Mouse (Mus musculus) liver, embryonic 11.5 days (tissue): ENCODE results near the gene Eef2. TPM values are rescaled to one million over a fixed set of nuclear protein-coding genes. Genes with fewer than 3 reads are reported as not detected.
"Not testable (repeated sequence)": the region's sequence is repeated elsewhere in the genome, so short reads cannot be mapped to it uniquely, and the experiment has no call there.

Source experiments
- ATAC-seq: fragments of 200-750 bp; cut with Nextera tagmentation; replicated peaks from 2 replicates; pipeline ENCODE4 v1.8.0; 2017; ENCODE audit warnings: moderate number of reproducible peaks, mild to moderate bottlenecking, moderate TSS enrichment, moderate library complexity; ENCODE audit not compliant: low FRiP score
- DNase-seq: peaks from one replicate; pipeline ENCODE4 v3.0.0-alpha.2; 2017; ENCODE audit warnings: low spot score
- H3K27ac ChIP-seq: fragments of 300-500 bp; sonication (generic); 2 replicates; pipeline ENCODE4 v1.5.1; 2014; ENCODE audit warnings: mild to moderate bottlenecking, low read depth, low read length, control low read depth
- H3K27me3 ChIP-seq: fragments of 300-500 bp; sonication (generic); replicated peaks from 2 replicates; pipeline ENCODE4 v1.6.1; 2014; ENCODE audit warnings: low read length, mixed read lengths; ENCODE audit not compliant: control insufficient read depth, insufficient read depth
- H3K36me3 ChIP-seq: fragments of 300-500 bp; sonication (generic); 2 replicates; pipeline ENCODE4 v1.6.1; 2014; ENCODE audit warnings: mild to moderate bottlenecking, low read length, moderate library complexity, mixed read lengths; ENCODE audit not compliant: control insufficient read depth, insufficient read depth
- H3K4me1 ChIP-seq: fragments of 300-500 bp; sonication (generic); replicated peaks from 2 replicates; pipeline ENCODE4 v1.6.1; 2014; ENCODE audit warnings: low read length, mixed read lengths; ENCODE audit not compliant: control insufficient read depth, insufficient read depth
- H3K4me2 ChIP-seq: fragments of 300-500 bp; sonication (generic); 2 replicates; pipeline ENCODE4 v1.6.1; 2014; ENCODE audit warnings: mild to moderate bottlenecking, control low read depth, moderate library complexity
- H3K4me3 ChIP-seq: fragments of 300-500 bp; sonication (generic); 2 replicates; pipeline ENCODE4 v1.5.1; 2014; ENCODE audit warnings: low read depth, low read length, control low read depth
- H3K9ac ChIP-seq: fragments of 300-500 bp; sonication (generic); 2 replicates; pipeline ENCODE4 v1.6.1; 2014; ENCODE audit warnings: low read depth, low read length, control low read depth
- H3K9me3 ChIP-seq: fragments of 300-500 bp; sonication (generic); 2 replicates; pipeline ENCODE4 v1.6.1; 2016; ENCODE audit warnings: low read length, inconsistent platforms, mixed read lengths; ENCODE audit not compliant: control insufficient read depth
- WGBS: fragments of 180-500 bp; shearing (Covaris S2); extraction: QIAGEN DNeasy Blood & Tissue Kit; methylation state at CpG from one replicate; pipeline ENCODE4 v1.1.7; 2014; 5-methylcytosine and 5-hydroxymethylcytosine counted together
- polyA plus RNA-seq: library from polyadenylated mRNA; unstranded; fragments of >200 nt; fragmentation: Nextera tagmentation; extraction: Ambion mirVana; gene quantifications from 2 replicates; pipeline ENCODE4 v1.2.1, GENCODE M21; 2014

Eef2 gene
- polyA plus RNA-seq, 1 experiment from 2014 or later = 647 TPM

GRCm38 (mm10) chr10:81162318-81162652 is 14.1 kb upstream of the Eef2 start:
- Histone ChIP-seq H3K36me3 (peaks cover 41% of the 10 kb centered on the region), H3K9me3 (no peaks in the 10 kb centered on the region), H3K4me3 (no peak overlapping the region), H3K27ac (no peak overlapping the region), H3K4me1 (peaks cover 18% of the 10 kb centered on the region), H3K4me2 (peak overlapping the region; percentile 32; the same call in 1 of the 2 replicates), H3K9ac (no peak overlapping the region), H3K27me3 (no peaks in the 10 kb centered on the region)
- 31% methylated on average over 2 of the region's 2 CpGs for WGBS
- 0 out of 2 replicates have a peak, but pooled peaks have one; percentile 30 for ATAC-seq
- no peak for DNase-seq

- Histone ChIP-seq H3K27ac (no peak overlapping the region), H3K4me2 (no peak overlapping the region), H3K36me3 (peaks cover 25% of the 10 kb centered on the region), H3K4me1 (peaks cover 26% of the 10 kb centered on the region), H3K27me3 (no peaks in the 10 kb centered on the region), H3K4me3 (no peak overlapping the region), H3K9me3 (no peaks in the 10 kb centered on the region), H3K9ac (0 out of 2 replicates have a peak overlapping the region, but pooled peaks have one; percentile 30)
- WGBS = 76% methylated on average over 8 of the region's 8 CpGs
- DNase-seq (no peak), ATAC-seq (no peak)
Measured at GRCm38 (mm10) chr10:81165118-81165517, 11.3 kb upstream of the Eef2 start.

GRCm38 (mm10) chr10:81167200-81168086 is 9.0 kb upstream of the Eef2 start, which contains the start of gene Pias4:
TSS of gene Pias4 (minus strand) at chr10:81167923.
- Histone ChIP-seq H3K9ac (peak within 1 kb of the TSS; percentile 87), H3K4me2 (peak within 1 kb of the TSS; percentile 93), H3K27me3 (no peaks in the 10 kb centered on the region), H3K9me3 (no peaks in the 10 kb centered on the region), H3K27ac (peak within 1 kb of the TSS; percentile 96), H3K36me3 (peaks cover 13% of the 10 kb centered on the region), H3K4me1 (peaks cover 19% of the 10 kb centered on the region), H3K4me3 (peak within 1 kb of the TSS; percentile 92)
- peak; percentile 99 for DNase-seq
- peak; percentile 88 for ATAC-seq
- WGBS = under 1% methylated on average over 64 of the region's 64 CpGs

- ATAC-seq = peak; percentile 60
- peaks cover 10% of the 10 kb centered on the region for H3K36me3 ChIP-seq
- peak; percentile 51 for DNase-seq
- no peaks in the 10 kb centered on the region for H3K27me3 ChIP-seq
- peak overlapping the region; percentile 92 for H3K4me3 ChIP-seq
- no peaks in the 10 kb centered on the region for H3K9me3 ChIP-seq
- peak overlapping the region; percentile 68 for H3K9ac ChIP-seq
- peak overlapping the region; percentile 96 for H3K27ac ChIP-seq
- WGBS = 9% methylated on average over 5 of the region's 5 CpGs
- peaks cover 15% of the 10 kb centered on the region for H3K4me1 ChIP-seq
- H3K4me2 ChIP-seq = peak overlapping the region; percentile 93
Measured at GRCm38 (mm10) chr10:81168087-81168431, 8.4 kb upstream of the Eef2 start.

- peaks cover 21% of the 10 kb centered on the region for H3K4me1 ChIP-seq
- H3K27ac ChIP-seq = peak overlapping the region; percentile 96
- H3K9ac ChIP-seq = peak overlapping the region; percentile 68
- H3K27me3 ChIP-seq = no peaks in the 10 kb centered on the region
- no peaks in the 10 kb centered on the region for H3K9me3 ChIP-seq
- WGBS = 3% methylated on average over 29 of the region's 29 CpGs
- DNase-seq (peak; percentile 83), ATAC-seq (peak; percentile 73)
- H3K4me3 ChIP-seq = peak overlapping the region; percentile 92
- H3K4me2 ChIP-seq = peak overlapping the region; percentile 93
- H3K36me3 ChIP-seq = peaks cover 6% of the 10 kb centered on the region
Measured at GRCm38 (mm10) chr10:81168521-81169244, 7.7 kb upstream of the Eef2 start.

- H3K27me3 ChIP-seq, H3K36me3 ChIP-seq, H3K9me3 ChIP-seq, DNase-seq, ATAC-seq, H3K9ac ChIP-seq: not testable (repeated sequence)
- H3K4me1 ChIP-seq = peaks cover 22% of the 10 kb centered on the region
- peak overlapping the region; percentile 6; the same call in 1 of the 2 replicates for H3K27ac ChIP-seq
- peak overlapping the region; percentile 13; the same call in 1 of the 2 replicates for H3K4me3 ChIP-seq
- WGBS = 29% methylated on average over 14 of the region's 14 CpGs
- H3K4me2 ChIP-seq = peak overlapping the region; percentile 38
Measured at GRCm38 (mm10) chr10:81169411-81169900, 7.0 kb upstream of the Eef2 start.

GRCm38 (mm10) chr10:81173132-81173531 is 3.3 kb upstream of the Eef2 start:
- WGBS = 4% methylated on average over 21 of the region's 21 CpGs
- peak; percentile 82 for DNase-seq
- H3K9ac ChIP-seq = peak overlapping the region; percentile 60
- peaks cover 10% of the 10 kb centered on the region for H3K36me3 ChIP-seq
- H3K27me3 ChIP-seq = no peaks in the 10 kb centered on the region
- peak; percentile 15; the same call in 1 of the 2 replicates for ATAC-seq
- H3K4me1 ChIP-seq = peaks cover 30% of the 10 kb centered on the region
- peak overlapping the region; percentile 90 for H3K27ac ChIP-seq
- H3K4me3 ChIP-seq = no peak overlapping the region; the same call in 1 of the 2 replicates
- peak overlapping the region; percentile 54 for H3K4me2 ChIP-seq
- no peaks in the 10 kb centered on the region for H3K9me3 ChIP-seq

GRCm38 (mm10) chr10:81174617-81175344 is 1.6 kb upstream of the Eef2 start:
- Histone ChIP-seq H3K27me3 (no peaks in the 10 kb centered on the region), H3K9ac (0 out of 2 replicates have a peak overlapping the region, but pooled peaks have one; percentile 17), H3K9me3 (no peaks in the 10 kb centered on the region), H3K36me3 (peaks cover 26% of the 10 kb centered on the region), H3K4me2 (peak overlapping the region; percentile 99), H3K27ac (peak overlapping the region; percentile 92; the same call in 1 of the 2 replicates), H3K4me1 (peaks cover 37% of the 10 kb centered on the region), H3K4me3 (peak overlapping the region; percentile 41)
- ATAC-seq (peak; percentile 32; the same call in 1 of the 2 replicates), DNase-seq (peak; percentile 85)
- WGBS = 7% methylated on average over 29 of the region's 29 CpGs
